Mouse (Mus musculus): Measurements from ENCODE around the gene Rab43.

DNA sequence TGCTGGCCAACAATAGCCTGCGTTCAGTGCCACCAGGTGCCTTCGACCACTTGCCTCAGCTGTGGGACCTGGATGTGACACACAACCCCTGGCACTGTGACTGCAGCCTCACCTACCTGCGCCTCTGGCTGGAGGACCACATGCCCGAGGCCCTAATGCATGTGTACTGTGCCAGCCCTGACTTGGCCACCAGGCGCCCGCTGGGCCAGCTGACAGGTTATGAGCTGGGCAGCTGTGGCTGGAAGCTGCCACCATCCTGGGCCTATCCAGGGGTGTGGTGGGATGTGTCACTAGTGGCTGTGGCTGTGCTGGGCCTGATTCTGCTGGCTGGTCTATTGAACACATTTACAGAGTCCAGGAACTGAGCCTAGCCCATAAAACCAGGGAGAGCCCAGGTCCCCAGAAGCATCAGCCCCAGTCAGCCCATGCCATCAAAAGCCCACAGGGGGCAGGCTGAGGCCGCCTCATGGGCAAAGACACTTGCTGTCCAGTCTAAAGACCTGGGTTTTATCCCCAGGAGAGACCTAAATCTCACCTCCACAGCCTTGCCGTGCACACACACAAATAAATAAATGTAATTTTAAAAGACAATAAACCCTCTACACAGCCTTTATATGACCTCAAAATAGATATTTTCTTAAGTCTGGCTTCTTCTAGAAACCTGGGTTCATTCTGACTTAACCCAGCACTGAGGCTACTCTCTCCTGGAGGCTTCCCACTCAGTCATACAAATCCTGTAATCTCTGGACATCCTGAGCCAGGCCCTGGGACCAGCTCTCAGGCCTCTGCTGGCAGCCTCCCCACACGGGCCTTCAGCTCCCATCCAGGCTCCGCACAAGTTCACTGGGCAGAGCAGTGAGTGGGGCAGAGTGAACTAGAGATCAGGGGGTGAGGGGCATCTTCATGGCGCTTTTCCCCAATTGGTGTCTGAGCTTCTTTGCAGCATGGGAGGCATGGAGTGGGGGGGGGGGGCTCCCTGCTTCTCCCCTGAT, 32.5 kb downstream of the Rab43 start:
- TF ChIP-seq POLR2A (IDR thresholded peaks at IDR 0.05; ENCODE audit: low read depth, low read length) (no peak), CTCF (IDR thresholded peaks at IDR 0.05; ENCODE audit: borderline replicate concordance, insufficient read depth, low read length) (no peak)

Measured in embryonic fibroblast, embryonic 13.5 days (primary cell).